Mouse (Mus musculus) intestine, embryonic 15.5 days (tissue): ENCODE data around the gene Clptm1. TPM values are rescaled to one million over a fixed set of nuclear protein-coding genes. Genes with fewer than 3 reads are reported as not detected.

Source experiments
- ATAC-seq: fragments of 200-750 bp; cut with Nextera tagmentation; 2 replicates; pipeline ENCODE4 v1.8.0; 2017; ENCODE audit warnings: moderate TSS enrichment, moderate library complexity
- H3K27ac ChIP-seq: fragments of 300-500 bp; sonication (generic); 2 replicates; pipeline ENCODE4 v1.5.1; 2015; ENCODE audit warnings: mild to moderate bottlenecking, inconsistent platforms
- H3K27me3 ChIP-seq: fragments of 300-500 bp; sonication (generic); replicated peaks from 2 replicates; pipeline ENCODE4 v1.6.1; 2015; ENCODE audit warnings: inconsistent platforms
- H3K36me3 ChIP-seq: fragments of 300-500 bp; sonication (generic); 2 replicates; pipeline ENCODE4 v1.6.1; 2015; ENCODE audit warnings: inconsistent platforms
- H3K4me1 ChIP-seq: fragments of 300-500 bp; sonication (generic); replicated peaks from 2 replicates; pipeline ENCODE4 v1.6.1; 2015; ENCODE audit warnings: inconsistent platforms
- H3K4me2 ChIP-seq: fragments of 300-500 bp; sonication (generic); replicated peaks from 2 replicates; pipeline ENCODE4 v1.6.1; 2015; ENCODE audit warnings: mild to moderate bottlenecking, inconsistent platforms
- H3K4me3 ChIP-seq: fragments of 300-500 bp; sonication (generic); replicated peaks from 2 replicates; pipeline ENCODE4 v1.5.1; 2015; ENCODE audit warnings: inconsistent platforms
- H3K9ac ChIP-seq: fragments of 300-500 bp; sonication (generic); 2 replicates; pipeline ENCODE4 v1.6.1; 2015; ENCODE audit warnings: inconsistent platforms
- H3K9me3 ChIP-seq: fragments of 300-500 bp; sonication (generic); 2 replicates; pipeline ENCODE4 v1.6.1; 2016; ENCODE audit warnings: inconsistent platforms
- WGBS: fragments of 180-500 bp; shearing (Covaris S2); methylation state at CpG from one replicate; pipeline ENCODE4 v1.1.7; 2015; 5-methylcytosine and 5-hydroxymethylcytosine counted together
- polyA plus RNA-seq: library from polyadenylated mRNA; unstranded; fragments of >200 nt; fragmentation: Nextera tagmentation; extraction: Ambion mirVana; gene quantifications from 2 replicates; pipeline ENCODE4 v1.2.1, GENCODE M21; 2015

Gene Clptm1
- polyA plus RNA-seq, 1 experiment from 2014 or later = 77.2 TPM

DNA sequence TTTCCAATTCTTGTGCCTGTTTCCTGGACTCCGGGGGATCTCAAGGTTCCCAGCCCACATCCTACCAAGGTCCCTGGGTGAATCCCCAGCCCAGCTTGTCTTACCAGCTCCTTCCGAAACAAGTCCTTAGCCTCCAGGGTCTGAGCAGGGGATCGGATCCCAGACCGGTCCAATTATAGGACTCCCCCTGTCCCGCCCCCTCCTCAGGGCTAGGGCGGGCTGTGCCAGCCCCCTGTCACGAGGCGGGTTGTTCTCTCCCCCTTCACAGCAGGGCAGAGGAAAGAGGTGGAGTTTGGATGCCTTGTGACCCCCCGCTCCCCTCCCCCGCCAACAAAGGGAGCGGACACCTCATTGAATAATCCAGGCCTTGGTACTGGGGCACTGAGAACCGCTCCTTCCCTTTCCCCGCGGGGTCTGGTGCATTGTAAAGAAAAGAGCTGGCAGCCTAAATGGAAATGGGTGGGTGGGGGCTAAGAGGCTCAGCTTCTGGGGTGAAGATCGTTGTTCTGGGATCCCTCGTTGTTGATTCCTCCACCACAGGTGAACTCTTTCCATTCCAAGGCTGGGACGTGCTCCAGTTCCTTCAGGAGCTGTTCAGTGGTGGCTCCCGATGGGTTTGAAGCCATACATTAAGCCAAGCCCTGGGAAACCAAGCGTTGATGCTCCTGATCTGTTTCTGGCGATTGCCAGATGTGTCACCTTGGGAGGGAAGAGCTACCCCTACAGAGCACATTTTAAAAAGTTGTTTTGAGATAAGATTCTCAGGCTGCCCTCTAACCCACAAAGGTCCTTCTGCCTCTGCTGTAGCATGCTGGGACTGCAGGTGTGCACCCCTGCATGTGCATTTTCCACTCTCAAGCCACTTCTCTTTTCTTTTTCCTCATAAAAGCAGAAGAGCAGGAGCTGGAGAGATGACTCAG lies 34.3 kb upstream of the Clptm1 start, which contains the start of gene Apoe:
Apoe (minus strand) TSS at position 282 of the 920 bp plus-strand sequence.
- Histone ChIP-seq H3K4me2 (peak within 1 kb of the TSS; percentile 66), H3K4me1 (peaks cover 48% of the 10 kb centered on the region), H3K27me3 (no peaks in the 10 kb centered on the region), H3K9me3 (no peaks in the 10 kb centered on the region), H3K36me3 (peaks cover 6% of the 10 kb centered on the region; the same call in 1 of the 2 replicates), H3K9ac (peak within 1 kb of the TSS; percentile 46), H3K4me3 (peak within 1 kb of the TSS; percentile 32), H3K27ac (0 out of 2 replicates have a peak within 1 kb of the TSS, but pooled peaks have one; percentile 1)
- 0 out of 2 replicates have a peak, but pooled peaks have one; percentile 6 for ATAC-seq
- WGBS = 4% methylated on average over 20 of the region's 20 CpGs

DNA sequence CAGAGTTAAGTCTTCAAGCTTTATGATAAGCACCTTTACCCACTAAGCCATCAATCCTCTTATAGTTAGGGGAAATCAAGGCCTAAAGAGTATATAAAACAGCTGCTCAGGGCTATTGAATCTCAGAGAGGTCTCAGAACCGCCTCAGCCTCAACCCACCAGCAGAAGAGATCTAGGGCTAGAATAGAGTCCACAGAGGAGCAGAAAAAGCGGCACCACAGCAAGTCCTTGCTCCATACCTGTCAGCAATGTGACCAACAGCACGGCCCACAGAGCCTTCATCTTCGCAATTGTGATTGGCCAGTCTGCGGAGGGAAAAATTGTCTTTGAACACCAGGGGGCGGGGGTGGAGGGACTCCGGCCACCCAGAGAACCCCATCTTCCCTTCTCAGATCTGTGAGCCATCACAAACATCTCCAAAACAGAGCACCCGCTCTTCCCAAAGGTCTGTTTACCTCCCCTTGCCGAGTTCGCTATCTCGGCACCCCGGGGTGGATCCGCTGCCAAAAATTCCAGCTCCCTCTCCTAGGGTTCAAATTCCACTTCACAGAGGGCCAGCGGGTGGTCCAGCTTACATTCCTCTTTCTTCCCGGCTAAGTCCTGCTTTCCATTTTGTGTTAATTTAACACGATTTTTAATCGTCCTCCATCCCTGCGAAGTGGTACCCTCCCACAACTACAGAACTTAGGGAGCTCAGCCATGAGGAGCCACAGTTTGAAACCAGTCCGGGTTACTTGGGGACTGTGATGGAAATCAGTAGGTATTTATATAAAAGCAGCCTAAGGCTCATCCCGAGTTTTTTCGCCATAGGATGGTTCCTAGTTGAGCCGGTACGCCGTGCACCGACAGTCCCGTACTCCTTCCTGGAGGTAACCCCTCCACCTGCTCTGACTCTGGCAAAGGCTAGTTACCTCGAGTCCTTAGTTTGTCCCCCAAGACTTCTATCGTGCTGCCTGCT lies 33.4 kb upstream of the Clptm1 start:
- H3K27ac ChIP-seq = 0 out of 2 replicates have a peak overlapping the region, but pooled peaks have one; percentile 1
- H3K4me3 ChIP-seq = peak overlapping the region; percentile 32
- peak overlapping the region; percentile 46 for H3K9ac ChIP-seq
- H3K4me1 ChIP-seq = peaks cover 56% of the 10 kb centered on the region
- no peaks in the 10 kb centered on the region for H3K9me3 ChIP-seq
- ATAC-seq = no peak
- peak overlapping the region; percentile 66 for H3K4me2 ChIP-seq
- H3K27me3 ChIP-seq = no peaks in the 10 kb centered on the region
- WGBS = 4% methylated on average over 28 of the region's 28 CpGs
- H3K36me3 ChIP-seq = peaks cover 4% of the 10 kb centered on the region; the same call in 1 of the 2 replicates

DNA sequence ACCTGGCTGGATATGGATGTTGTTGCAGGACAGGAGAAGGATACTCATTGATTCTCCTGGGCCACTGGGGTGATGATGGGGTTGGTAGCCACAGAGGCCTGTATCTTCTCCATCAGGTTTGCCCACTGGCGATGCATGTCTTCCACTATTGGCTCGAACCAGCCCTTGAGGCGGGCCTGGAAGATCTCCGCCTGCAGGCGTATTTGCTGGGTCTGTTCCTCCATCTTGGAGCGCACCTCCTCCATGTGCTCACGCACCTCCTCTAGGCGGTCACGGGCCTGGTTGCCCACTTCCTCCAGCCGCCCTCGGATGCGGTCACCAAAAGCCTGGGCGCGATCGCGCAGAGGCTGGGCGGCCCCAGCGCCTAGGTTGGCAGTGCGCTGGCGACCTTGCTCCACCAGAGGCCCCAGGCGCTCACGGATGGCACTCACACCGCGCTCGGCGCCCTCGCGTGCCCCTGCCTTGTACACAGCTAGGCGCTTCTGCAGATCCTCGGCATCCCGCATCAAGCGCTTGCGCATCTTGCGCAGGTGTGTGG lies 31.6 kb upstream of the Clptm1 start:
- no peak for ATAC-seq
- no peaks in the 10 kb centered on the region for H3K36me3 ChIP-seq
- no peaks in the 10 kb centered on the region for H3K27me3 ChIP-seq
- H3K9me3 ChIP-seq = no peaks in the 10 kb centered on the region
- peaks cover 58% of the 10 kb centered on the region for H3K4me1 ChIP-seq
- no peak overlapping the region for H3K4me3 ChIP-seq
- H3K9ac ChIP-seq = no peak overlapping the region
- no peak overlapping the region for H3K4me2 ChIP-seq
- WGBS = 95% methylated on average over 34 of the region's 34 CpGs
- H3K27ac ChIP-seq = no peak overlapping the region

DNA sequence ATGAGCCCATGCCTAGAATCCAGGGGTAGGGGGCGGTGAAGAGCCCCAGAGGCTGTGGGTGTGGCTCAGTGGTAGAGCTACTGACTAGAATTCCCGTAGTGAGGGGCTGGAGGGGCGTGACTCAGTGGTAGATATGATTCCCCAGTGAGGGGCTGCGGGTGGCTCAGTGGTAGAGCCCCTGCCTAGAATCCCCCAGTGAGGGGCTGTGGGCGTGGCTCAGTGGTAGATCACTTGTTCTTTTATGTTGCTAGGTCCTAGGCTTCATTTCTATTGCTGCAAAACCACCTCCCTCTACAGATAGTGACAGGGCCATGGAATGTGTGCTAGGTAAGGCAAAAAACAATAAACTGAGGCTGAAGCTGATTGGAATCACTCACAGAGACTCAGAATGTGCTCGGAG lies 31.0 kb upstream of the Clptm1 start:
- no peak for ATAC-seq
- H3K27me3 ChIP-seq = no peaks in the 10 kb centered on the region
- no peaks in the 10 kb centered on the region for H3K36me3 ChIP-seq
- 83% methylated on average over 6 of the region's 6 CpGs for WGBS
- H3K4me2 ChIP-seq = no peak overlapping the region
- H3K9ac ChIP-seq = no peak overlapping the region
- H3K9me3 ChIP-seq = no peaks in the 10 kb centered on the region
- no peak overlapping the region for H3K27ac ChIP-seq
- H3K4me3 ChIP-seq = no peak overlapping the region
- peaks cover 55% of the 10 kb centered on the region for H3K4me1 ChIP-seq

DNA sequence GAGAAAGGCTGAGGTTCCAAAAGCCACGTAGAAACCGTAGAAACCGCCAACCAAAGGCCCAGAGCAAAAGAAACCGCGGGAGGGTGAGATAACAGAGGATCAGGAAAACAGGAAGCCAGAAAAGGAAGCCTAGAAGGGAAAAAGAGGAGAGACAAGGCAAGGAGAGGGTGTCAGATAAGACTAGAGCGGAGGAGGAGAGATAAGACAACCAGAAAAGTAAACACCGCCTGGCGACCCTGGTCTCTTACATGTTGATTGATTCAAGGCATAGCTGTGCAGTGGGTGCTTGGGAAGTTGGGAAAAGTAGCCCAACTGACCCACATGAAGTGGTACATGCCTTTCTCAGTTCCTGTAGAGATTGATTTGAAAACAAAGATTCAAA lies 30.4 kb upstream of the Clptm1 start:
- Histone ChIP-seq H3K27ac (peak overlapping the region; percentile 45), H3K4me3 (no peak overlapping the region), H3K9me3 (no peaks in the 10 kb centered on the region), H3K4me1 (peaks cover 49% of the 10 kb centered on the region), H3K4me2 (0 out of 2 replicates have a peak overlapping the region, but pooled peaks have one; percentile 11), H3K27me3 (no peaks in the 10 kb centered on the region), H3K9ac (no peak overlapping the region), H3K36me3 (no peaks in the 10 kb centered on the region)
- no peak for ATAC-seq
- 15% methylated on average over 8 of the region's 8 CpGs for WGBS

GRCm38 (mm10) chr7:19694336-19695212 lies 29.7 kb upstream of the Clptm1 start:
- 0 out of 2 replicates have a peak overlapping the region, but pooled peaks have one; percentile 11 for H3K4me2 ChIP-seq
- H3K27me3 ChIP-seq = no peaks in the 10 kb centered on the region
- H3K4me3 ChIP-seq = no peak overlapping the region
- 72% methylated on average over 10 of the region's 10 CpGs for WGBS
- peaks cover 47% of the 10 kb centered on the region for H3K4me1 ChIP-seq
- no peaks in the 10 kb centered on the region for H3K36me3 ChIP-seq
- H3K9ac ChIP-seq = no peak overlapping the region
- no peaks in the 10 kb centered on the region for H3K9me3 ChIP-seq
- peak overlapping the region; percentile 45 for H3K27ac ChIP-seq
- no peak for ATAC-seq

DNA sequence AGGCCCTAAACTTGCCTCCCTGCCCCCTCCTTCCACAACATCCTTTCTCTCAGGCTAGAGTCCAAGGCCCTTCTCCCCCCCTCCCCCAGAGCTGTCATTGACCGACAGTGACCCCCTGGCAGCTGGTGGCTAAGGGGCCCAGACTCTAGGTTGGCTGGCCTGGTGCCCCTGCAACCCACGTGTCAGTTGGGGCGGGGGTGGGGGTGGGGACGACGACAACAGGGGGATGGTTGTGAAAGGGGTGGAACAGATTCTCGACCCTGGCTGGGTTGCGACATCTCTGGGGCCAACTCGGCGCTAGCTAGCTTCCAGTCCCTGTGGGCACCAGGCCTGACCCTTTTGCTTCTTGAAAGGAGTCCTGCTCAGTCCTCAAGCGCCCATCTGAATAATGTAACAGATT lies 28.6 kb upstream of the Clptm1 start:
- H3K9me3 ChIP-seq = no peaks in the 10 kb centered on the region
- H3K4me3 ChIP-seq = no peak overlapping the region
- H3K27me3 ChIP-seq = no peaks in the 10 kb centered on the region
- WGBS = 21% methylated on average over 10 of the region's 10 CpGs
- peaks cover 36% of the 10 kb centered on the region for H3K4me1 ChIP-seq
- ATAC-seq = peak; percentile 48
- H3K27ac ChIP-seq = peak overlapping the region; percentile 28; the same call in 1 of the 2 replicates
- no peaks in the 10 kb centered on the region for H3K36me3 ChIP-seq
- H3K9ac ChIP-seq = no peak overlapping the region
- H3K4me2 ChIP-seq = no peak overlapping the region

GRCm38 (mm10) chr7:19691873-19692865 lies 27.3 kb upstream of the Clptm1 start, which contains the start of gene Apoc1:
TSS of gene Apoc1 (minus strand) at chr7:19692660.
- no peaks in the 10 kb centered on the region for H3K36me3 ChIP-seq
- peak; percentile 45 for ATAC-seq
- no peaks in the 10 kb centered on the region for H3K9me3 ChIP-seq
- H3K27ac ChIP-seq = peak within 1 kb of the TSS; percentile 28; the same call in 1 of the 2 replicates
- peaks cover 30% of the 10 kb centered on the region for H3K4me1 ChIP-seq
- H3K4me3 ChIP-seq = no peak within 1 kb of the TSS
- WGBS = 44% methylated on average over 28 of the region's 28 CpGs
- no peak within 1 kb of the TSS for H3K9ac ChIP-seq
- peak within 1 kb of the TSS; percentile 6; the same call in 1 of the 2 replicates for H3K4me2 ChIP-seq
- no peaks in the 10 kb centered on the region for H3K27me3 ChIP-seq

DNA sequence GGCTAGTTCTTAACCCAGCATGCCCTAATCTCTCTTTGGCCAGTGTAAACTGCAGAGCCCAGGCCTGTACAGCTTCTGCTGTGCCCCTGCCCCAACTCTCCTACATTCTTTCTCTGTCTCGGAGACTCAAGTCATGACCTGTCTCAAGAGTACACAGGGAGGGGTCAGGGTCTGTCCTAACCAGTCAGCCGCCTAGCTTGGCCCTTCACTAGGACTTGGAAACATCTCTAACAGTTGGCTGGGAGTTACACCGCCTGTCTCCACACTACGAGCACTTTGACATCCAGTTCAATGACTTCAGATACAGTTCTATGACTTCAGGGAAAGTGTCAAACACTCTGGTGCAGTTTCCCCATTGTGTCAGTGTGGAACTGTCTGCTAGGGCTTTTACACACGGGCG lies 26.6 kb upstream of the Clptm1 start:
- H3K4me2 ChIP-seq = peak overlapping the region; percentile 6; the same call in 1 of the 2 replicates
- H3K9ac ChIP-seq = no peak overlapping the region
- H3K9me3 ChIP-seq = no peaks in the 10 kb centered on the region
- H3K36me3 ChIP-seq = no peaks in the 10 kb centered on the region
- no peaks in the 10 kb centered on the region for H3K27me3 ChIP-seq
- H3K4me3 ChIP-seq = no peak overlapping the region
- 70% methylated on average over 6 of the region's 6 CpGs for WGBS
- no peak overlapping the region for H3K27ac ChIP-seq
- ATAC-seq = no peak
- H3K4me1 ChIP-seq = peaks cover 30% of the 10 kb centered on the region

DNA sequence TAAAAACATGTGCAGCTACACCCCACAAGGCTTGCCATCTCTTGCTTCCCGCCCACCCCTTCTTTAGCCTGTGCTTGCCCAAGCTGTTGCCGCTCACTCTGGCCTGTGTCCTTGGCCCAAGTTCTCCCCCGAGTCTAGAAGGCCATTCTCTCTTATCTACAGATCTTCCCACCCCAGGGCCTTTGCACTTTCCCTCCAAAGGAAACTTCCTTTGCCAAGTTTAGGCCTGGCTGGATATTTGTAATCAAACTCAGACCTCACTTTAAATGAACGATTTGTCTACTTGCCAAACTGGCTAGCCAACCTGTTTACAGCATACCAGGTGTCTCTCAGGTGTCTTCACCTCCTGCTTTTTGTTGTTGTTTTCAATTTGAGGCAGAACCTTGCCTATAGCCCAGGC lies 26.0 kb upstream of the Clptm1 start:
- ATAC-seq = no peak
- H3K9me3 ChIP-seq = no peaks in the 10 kb centered on the region
- no peaks in the 10 kb centered on the region for H3K27me3 ChIP-seq
- 81% methylated on average over 4 of the region's 4 CpGs for WGBS
- no peak overlapping the region for H3K4me3 ChIP-seq
- no peak overlapping the region for H3K27ac ChIP-seq
- no peak overlapping the region for H3K4me2 ChIP-seq
- H3K4me1 ChIP-seq = peaks cover 30% of the 10 kb centered on the region
- H3K36me3 ChIP-seq = no peaks in the 10 kb centered on the region
- no peak overlapping the region for H3K9ac ChIP-seq
